Mouse (Mus musculus) heart, embryonic 12.5 days (tissue): ENCODE measurements around the gene 4921517D22Rik. TPM values are rescaled to one million over a fixed set of nuclear protein-coding genes. Genes with fewer than 3 reads are reported as not detected.
"Not testable (repeated sequence)": the region's sequence is repeated elsewhere in the genome, so short reads cannot be mapped to it uniquely, and the experiment has no call there.

Source experiments
- ATAC-seq: fragments of 200-750 bp; cut with Nextera tagmentation; 2 replicates; pipeline ENCODE4 v1.8.0; 2017; ENCODE audit warnings: moderate TSS enrichment, moderate library complexity; ENCODE audit not compliant: insufficient number of reproducible peaks, low FRiP score
- H3K27ac ChIP-seq: fragments of 300-500 bp; sonication (generic); 2 replicates; pipeline ENCODE4 v1.5.1; 2016; ENCODE audit warnings: mild to moderate bottlenecking, moderate library complexity; ENCODE audit not compliant: poor library complexity, severe bottlenecking
- H3K27me3 ChIP-seq: fragments of 300-500 bp; sonication (generic); replicated peaks from 2 replicates; pipeline ENCODE4 v1.6.1; 2016; ENCODE audit warnings: mild to moderate bottlenecking, moderate library complexity
- H3K36me3 ChIP-seq: fragments of 300-500 bp; sonication (generic); 2 replicates; pipeline ENCODE4 v1.6.1; 2016; ENCODE audit warnings: mild to moderate bottlenecking, moderate library complexity
- H3K4me1 ChIP-seq: fragments of 300-500 bp; sonication (generic); replicated peaks from 2 replicates; pipeline ENCODE4 v1.6.1; 2016; ENCODE audit warnings: mild to moderate bottlenecking
- H3K4me2 ChIP-seq: fragments of 300-500 bp; sonication (generic); 2 replicates; pipeline ENCODE4 v1.6.1; 2016; ENCODE audit warnings: mild to moderate bottlenecking, moderate library complexity
- H3K4me3 ChIP-seq: fragments of 300-500 bp; sonication (generic); 2 replicates; pipeline ENCODE4 v1.5.1; 2016; ENCODE audit warnings: mild to moderate bottlenecking
- H3K9ac ChIP-seq: fragments of 300-500 bp; sonication (generic); 2 replicates; pipeline ENCODE4 v1.6.1; 2016; ENCODE audit warnings: mild to moderate bottlenecking, moderate library complexity
- H3K9me3 ChIP-seq: fragments of 300-500 bp; sonication (generic); replicated peaks from 2 replicates; pipeline ENCODE4 v1.6.1; 2016; ENCODE audit warnings: mild to moderate bottlenecking, moderate library complexity
- WGBS: fragments of 180-500 bp; shearing (Covaris S2); methylation state at CpG from one replicate; pipeline ENCODE4 v1.1.7; 2016; 5-methylcytosine and 5-hydroxymethylcytosine counted together
- polyA plus RNA-seq: library from polyadenylated mRNA; unstranded; fragments of >200 nt; fragmentation: Nextera tagmentation; extraction: Ambion mirVana; gene quantifications from 2 replicates; pipeline ENCODE4 v1.2.1, GENCODE M21; 2016

Gene 4921517D22Rik
- polyA plus RNA-seq, result not detected in 2 replicates

GRCm38 (mm10) chr13:59694008-59694407 lies at the start of gene 4921517D22Rik:
Gene 4921517D22Rik, minus strand, starts transcription at chr13:59694108.
- ATAC-seq, result no peak
- H3K4me2 ChIP-seq, result no peak within 1 kb of the TSS
- H3K9me3 ChIP-seq, result no peaks in the 10 kb centered on the region
- H3K9ac ChIP-seq, result no peak within 1 kb of the TSS
- H3K27ac ChIP-seq, result no peak within 1 kb of the TSS
- H3K36me3 ChIP-seq, result no peaks in the 10 kb centered on the region
- H3K27me3 ChIP-seq, result no peaks in the 10 kb centered on the region
- no peak within 1 kb of the TSS for H3K4me3 ChIP-seq
- WGBS, result 77% methylated on average over 3 of the region's 3 CpGs
- H3K4me1 ChIP-seq, result 0 out of 2 replicates have a peak, but pooled peaks cover 4% of the 10 kb centered on the region

GRCm38 (mm10) chr13:59741697-59742096 lies 47.8 kb upstream of the 4921517D22Rik start:
- no peak overlapping the region for H3K4me3 ChIP-seq
- 67% methylated on average over 10 of the region's 10 CpGs for WGBS
- no peak overlapping the region for H3K27ac ChIP-seq
- H3K9me3 ChIP-seq, result no peaks in the 10 kb centered on the region
- ATAC-seq, result no peak
- H3K4me2 ChIP-seq, result no peak overlapping the region
- H3K9ac ChIP-seq, result no peak overlapping the region
- H3K36me3 ChIP-seq, result no peaks in the 10 kb centered on the region
- 0 out of 2 replicates have a peak, but pooled peaks cover 3% of the 10 kb centered on the region for H3K4me1 ChIP-seq
- no peaks in the 10 kb centered on the region for H3K27me3 ChIP-seq

DNA sequence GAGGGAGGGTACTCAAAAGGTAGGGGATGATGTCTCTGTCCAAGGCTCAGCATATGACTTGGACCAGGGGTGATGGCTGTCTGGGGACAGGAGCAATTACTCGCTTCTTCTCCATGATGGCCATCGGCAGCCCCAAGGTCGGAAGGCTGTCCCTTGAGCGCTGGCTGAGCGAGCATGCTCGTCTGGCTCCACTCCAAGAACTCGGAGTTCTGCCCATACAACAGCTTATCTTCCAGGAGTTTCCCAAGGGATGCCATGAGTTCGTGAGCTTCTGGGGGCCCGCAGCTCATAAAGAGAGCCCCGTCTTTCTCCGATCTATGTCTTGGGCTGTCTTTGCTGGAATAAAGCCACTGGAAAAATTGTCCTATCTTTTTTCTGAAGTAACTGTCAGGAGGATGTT lies 47.2 kb upstream of the 4921517D22Rik start:
- Histone ChIP-seq H3K27ac (no peak overlapping the region), H3K4me2 (no peak overlapping the region), H3K4me3 (no peak overlapping the region), H3K36me3 (no peaks in the 10 kb centered on the region), H3K9me3 (no peaks in the 10 kb centered on the region), H3K9ac (no peak overlapping the region), H3K4me1 (0 out of 2 replicates have a peak, but pooled peaks cover 3% of the 10 kb centered on the region), H3K27me3 (no peaks in the 10 kb centered on the region)
- WGBS, result 75% methylated on average over 11 of the region's 11 CpGs
- no peak for ATAC-seq

- H3K36me3 ChIP-seq, result no peaks in the 10 kb centered on the region
Measured at GRCm38 (mm10) chr13:59739397-59739796, 45.5 kb upstream of the 4921517D22Rik start.

GRCm38 (mm10) chr13:59738455-59738854 lies 44.5 kb upstream of the 4921517D22Rik start:
- peak; percentile 66; the same call in 1 of the 2 replicates for ATAC-seq
- H3K9ac ChIP-seq, result no peak overlapping the region
- no peaks in the 10 kb centered on the region for H3K27me3 ChIP-seq
- H3K4me3 ChIP-seq, result no peak overlapping the region
- H3K9me3 ChIP-seq, result no peaks in the 10 kb centered on the region
- no peaks in the 10 kb centered on the region for H3K4me1 ChIP-seq
- WGBS, result 77% methylated on average over 2 of the region's 2 CpGs
- H3K4me2 ChIP-seq, result no peak overlapping the region
- no peaks in the 10 kb centered on the region for H3K36me3 ChIP-seq
- no peak overlapping the region for H3K27ac ChIP-seq

More at GRCm38 (mm10) chr13:59739397-59739796, 45.5 kb upstream of the 4921517D22Rik start:
- Histone ChIP-seq H3K27me3 (no peaks in the 10 kb centered on the region), H3K9me3 (no peaks in the 10 kb centered on the region), H3K27ac (no peak overlapping the region), H3K4me3 (no peak overlapping the region), H3K4me1 (no peaks in the 10 kb centered on the region), H3K4me2 (no peak overlapping the region), H3K9ac (no peak overlapping the region)
- 83% methylated on average over 4 of the region's 4 CpGs for WGBS
- no peak for ATAC-seq

GRCm38 (mm10) chr13:59735190-59735589 lies 41.3 kb upstream of the 4921517D22Rik start:
- WGBS, result 27% methylated on average over 3 of the region's 3 CpGs

GRCm38 (mm10) chr13:59734347-59734746 lies 40.4 kb upstream of the 4921517D22Rik start:
- not testable (repeated sequence) for H3K27ac ChIP-seq, H3K4me3 ChIP-seq, H3K9ac ChIP-seq, H3K36me3 ChIP-seq, H3K4me2 ChIP-seq, H3K4me1 ChIP-seq, ATAC-seq, H3K9me3 ChIP-seq, H3K27me3 ChIP-seq
- WGBS, result 29% methylated on average over 6 of the region's 6 CpGs

More at GRCm38 (mm10) chr13:59735190-59735589, 41.3 kb upstream of the 4921517D22Rik start:
- Histone ChIP-seq H3K4me1 (no peaks in the 10 kb centered on the region), H3K4me2 (no peak overlapping the region), H3K4me3 (no peak overlapping the region), H3K9me3 (no peaks in the 10 kb centered on the region), H3K9ac (no peak overlapping the region), H3K27ac (no peak overlapping the region), H3K27me3 (no peaks in the 10 kb centered on the region), H3K36me3 (no peaks in the 10 kb centered on the region)
- no peak for ATAC-seq

DNA sequence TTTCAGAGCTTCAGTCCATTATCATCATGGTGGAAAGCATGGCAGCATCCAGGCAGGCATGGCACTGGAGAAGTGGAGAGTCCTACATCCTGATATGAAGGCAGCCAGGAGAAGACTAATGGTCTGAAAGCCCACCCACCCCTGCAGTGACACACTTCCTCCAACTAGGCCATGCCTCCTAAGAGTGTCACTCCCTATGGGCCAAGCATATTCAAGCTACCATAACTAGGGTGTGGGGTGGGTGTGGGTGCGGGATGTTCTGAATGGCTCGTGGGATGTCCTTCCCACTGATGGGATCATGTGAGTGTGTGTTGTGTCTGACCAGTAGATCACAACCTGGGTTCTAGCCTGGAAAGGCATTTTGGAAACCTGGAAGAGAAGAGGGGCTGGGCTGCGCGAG lies 40.0 kb upstream of the 4921517D22Rik start:
- WGBS, result 66% methylated on average over 4 of the region's 4 CpGs

GRCm38 (mm10) chr13:59731652-59732051 lies 37.7 kb upstream of the 4921517D22Rik start, which contains the start of gene Spata31d1d:
Gene Spata31d1d, minus strand, starts transcription at chr13:59731752.
- Histone ChIP-seq H3K9ac (no peak within 1 kb of the TSS), H3K27me3 (no peaks in the 10 kb centered on the region), H3K27ac (no peak within 1 kb of the TSS), H3K9me3 (no peaks in the 10 kb centered on the region), H3K4me1 (peaks cover 3% of the 10 kb centered on the region; the same call in 1 of the 2 replicates), H3K4me3 (no peak within 1 kb of the TSS), H3K36me3 (no peaks in the 10 kb centered on the region), H3K4me2 (no peak within 1 kb of the TSS)
- WGBS, result 39% methylated on average over 7 of the region's 7 CpGs
- no peak for ATAC-seq

More for the DNA sequence above, 40.0 kb upstream of the 4921517D22Rik start:
- no peak overlapping the region for H3K27ac ChIP-seq
- H3K36me3 ChIP-seq, result no peaks in the 10 kb centered on the region
- no peak overlapping the region for H3K9ac ChIP-seq
- H3K27me3 ChIP-seq, result no peaks in the 10 kb centered on the region
- no peaks in the 10 kb centered on the region for H3K9me3 ChIP-seq
- no peak overlapping the region for H3K4me3 ChIP-seq
- no peak overlapping the region for H3K4me2 ChIP-seq
- no peak for ATAC-seq
- no peaks in the 10 kb centered on the region for H3K4me1 ChIP-seq

- peak; percentile 83 for ATAC-seq
Measured at GRCm38 (mm10) chr13:59728378-59729093, 34.6 kb upstream of the 4921517D22Rik start.

DNA sequence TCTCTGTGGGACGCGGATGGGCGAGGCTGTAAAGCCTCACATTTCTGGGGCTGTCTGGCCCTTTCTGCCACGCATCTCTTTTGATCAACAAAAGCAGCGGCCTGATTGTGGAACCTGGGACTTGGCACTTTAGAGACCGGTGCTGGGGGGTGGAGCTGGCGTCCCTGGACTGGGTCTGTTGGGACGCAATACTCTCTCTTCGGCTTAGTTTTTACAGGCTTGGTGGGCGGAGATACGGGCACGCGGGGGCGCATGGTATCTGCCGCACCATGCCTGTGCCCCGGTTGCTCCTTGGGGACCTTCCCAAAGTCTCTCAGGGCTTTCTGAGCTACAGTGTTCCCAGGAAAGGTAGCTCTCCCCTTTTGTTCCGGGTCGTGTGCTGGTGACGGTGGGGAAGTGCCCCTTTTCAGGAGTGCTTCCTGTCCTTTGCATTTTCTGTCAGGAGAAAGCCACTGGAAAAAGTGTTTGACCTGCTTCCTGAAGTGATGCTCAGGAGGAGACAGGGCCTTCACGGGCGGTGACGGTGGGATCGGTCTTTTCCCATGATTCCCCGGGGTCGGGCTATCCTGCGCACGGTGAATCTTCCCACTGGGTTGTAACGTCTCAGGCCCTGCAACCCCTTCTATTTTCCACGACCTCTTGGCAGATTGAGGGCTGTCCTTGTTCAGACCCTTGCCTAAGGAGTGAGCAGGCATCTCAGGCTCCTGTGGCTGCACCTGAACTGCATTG lies 32.4 kb upstream of the 4921517D22Rik start:
- Histone ChIP-seq H3K9ac (0 out of 2 replicates have a peak overlapping the region, but pooled peaks have one; percentile 31), H3K4me2 (peak overlapping the region; percentile 60), H3K9me3 (no peaks in the 10 kb centered on the region), H3K4me3 (peak overlapping the region; percentile 30), H3K4me1 (peaks cover 8% of the 10 kb centered on the region; the same call in 1 of the 2 replicates), H3K27ac (no peak overlapping the region), H3K27me3 (0 out of 2 replicates have a peak, but pooled peaks cover 5% of the 10 kb centered on the region), H3K36me3 (no peaks in the 10 kb centered on the region)
- 22% methylated on average over 29 of the region's 29 CpGs for WGBS
- no peak for ATAC-seq

More at GRCm38 (mm10) chr13:59728378-59729093, 34.6 kb upstream of the 4921517D22Rik start:
- no peak overlapping the region for H3K4me3 ChIP-seq
- no peaks in the 10 kb centered on the region for H3K36me3 ChIP-seq
- no peak overlapping the region for H3K9ac ChIP-seq
- no peaks in the 10 kb centered on the region for H3K9me3 ChIP-seq
- 19% methylated on average over 7 of the region's 7 CpGs for WGBS
- no peak overlapping the region for H3K27ac ChIP-seq
- no peak overlapping the region; the same call in 1 of the 2 replicates for H3K4me2 ChIP-seq
- H3K4me1 ChIP-seq, result peaks cover 8% of the 10 kb centered on the region; the same call in 1 of the 2 replicates
- H3K27me3 ChIP-seq, result 0 out of 2 replicates have a peak, but pooled peaks cover 5% of the 10 kb centered on the region
